Mouse (Mus musculus): ENCODE data around the gene Tbkbp1.

The Tbkbp1 gene

GRCm38 (mm10) chr11:97127470-97128223 is 23.6 kb downstream of the Tbkbp1 start:
- no peak for DNase-seq (ENCODE audit: low spot score in 2 of 2)

- DNase-seq (ENCODE audit: low spot score in 2 of 2), result no peak
These were observed 24.4 kb downstream of the Tbkbp1 start for GRCm38 (mm10) chr11:97126645-97127468.

- no peak for DNase-seq (ENCODE audit: low spot score in 2 of 2)
These were observed 26.8 kb downstream of the Tbkbp1 start for GRCm38 (mm10) chr11:97124266-97125036.

- no peak for DNase-seq (ENCODE audit: low spot score in 2 of 2)
These were observed 27.9 kb downstream of the Tbkbp1 start for GRCm38 (mm10) chr11:97123282-97123890.

- no peak for DNase-seq (ENCODE audit: low spot score in 2 of 2)
These were observed 30.7 kb downstream of the Tbkbp1 start for GRCm38 (mm10) chr11:97120641-97121040.

DNA sequence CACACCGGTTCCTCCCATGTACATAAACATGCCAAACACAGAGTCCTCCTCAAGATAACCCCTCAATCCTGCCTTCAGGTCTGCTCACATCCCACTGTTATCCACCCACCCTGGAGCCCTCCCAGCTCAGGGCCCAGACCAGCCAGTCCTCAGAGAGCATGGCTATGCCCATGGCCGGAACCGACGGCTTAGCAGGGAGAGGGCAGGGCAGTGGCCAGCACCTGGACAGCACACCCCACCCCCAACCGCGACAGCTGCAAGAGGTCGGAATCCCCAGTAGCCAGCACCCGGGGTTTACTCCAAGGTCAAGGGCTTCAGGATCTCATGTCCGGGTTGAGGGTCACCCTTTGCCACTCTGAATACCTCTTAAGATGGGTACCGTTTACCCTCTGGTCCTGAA is 31.1 kb downstream of the Tbkbp1 start:
- DNase-seq (ENCODE audit: low spot score in 2 of 2), result no peak

DNA sequence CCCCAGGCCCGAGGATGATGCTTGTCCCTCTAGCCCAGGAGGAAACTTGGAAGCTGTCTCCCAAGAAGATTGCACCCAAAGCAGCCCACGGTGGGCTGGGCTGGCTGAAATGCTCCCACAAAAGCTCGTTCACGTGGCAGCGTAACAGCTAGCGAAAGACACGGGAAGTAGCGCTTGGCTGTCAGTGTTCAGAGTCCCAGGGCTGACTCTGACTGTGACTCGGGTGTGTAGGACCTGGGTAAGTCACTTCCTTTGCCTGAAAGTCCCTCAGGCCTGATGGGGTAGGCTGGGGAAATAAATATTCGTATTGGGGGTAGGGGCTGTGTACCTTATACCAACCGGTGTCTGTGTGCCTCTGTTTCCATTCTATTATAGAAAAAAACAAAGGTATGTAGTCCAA is 35.5 kb downstream of the Tbkbp1 start:
- DNase-seq (ENCODE audit: low spot score in 2 of 2), result no peak

DNA sequence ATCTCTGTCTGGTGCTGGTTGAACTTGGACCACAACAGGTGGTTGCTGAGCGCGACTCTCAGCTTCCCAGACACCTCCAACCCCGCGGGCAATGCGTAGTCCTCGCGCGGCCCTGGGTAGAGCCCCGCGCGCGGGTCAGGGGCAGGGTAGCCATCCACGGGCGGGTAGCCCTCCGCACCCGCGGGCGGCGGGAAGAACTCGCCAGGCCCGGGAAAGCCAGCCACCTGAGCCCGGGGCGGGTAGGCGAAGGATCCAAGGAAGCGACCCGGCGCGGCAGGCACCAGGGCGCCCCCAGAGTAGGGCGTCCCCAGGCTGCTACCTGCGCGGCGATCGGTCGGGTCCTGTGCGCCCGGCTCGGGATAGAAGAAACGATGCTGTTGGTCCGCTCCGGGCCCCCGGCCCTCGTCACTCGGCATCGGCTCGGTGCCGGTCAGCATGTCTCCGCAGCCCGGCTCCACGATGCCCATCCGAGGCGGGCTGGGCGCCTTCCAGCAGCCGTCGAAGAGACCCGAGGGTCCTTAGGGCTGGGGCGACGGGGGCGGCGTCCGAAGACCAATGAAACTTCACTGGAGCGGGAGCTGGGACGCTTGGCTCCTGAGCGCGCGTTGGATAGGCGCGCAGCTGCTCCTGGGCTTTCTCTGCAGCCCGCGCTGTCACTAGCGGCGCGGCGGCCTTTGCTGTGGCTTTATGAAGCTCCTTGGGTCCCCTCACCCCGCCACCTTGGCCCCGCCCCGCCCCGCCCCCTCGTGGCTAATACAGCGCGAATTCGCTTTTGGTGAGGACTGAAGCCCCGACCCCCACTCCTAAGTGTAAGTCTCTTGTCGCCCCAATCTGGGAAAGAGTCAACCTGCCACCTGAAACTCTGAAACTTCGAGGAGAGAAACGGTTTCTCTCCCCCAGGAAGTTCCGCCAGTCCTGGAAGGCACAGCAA is 36.4 kb downstream of the Tbkbp1 start, which contains the start of gene Tbx21:
TSS of gene Tbx21 (minus strand) at position 661 of the 931 bp plus-strand sequence.
- DNase-seq (ENCODE audit: low spot score in 2 of 2), result no peak

GRCm38 (mm10) chr11:97112519-97113125 is 38.7 kb downstream of the Tbkbp1 start:
- DNase-seq (ENCODE audit: low spot score in 2 of 2), result no peak

- DNase-seq (ENCODE audit: low spot score in 2 of 2), result no peak
These were observed 42.3 kb downstream of the Tbkbp1 start for GRCm38 (mm10) chr11:97108976-97109375.

DNA sequence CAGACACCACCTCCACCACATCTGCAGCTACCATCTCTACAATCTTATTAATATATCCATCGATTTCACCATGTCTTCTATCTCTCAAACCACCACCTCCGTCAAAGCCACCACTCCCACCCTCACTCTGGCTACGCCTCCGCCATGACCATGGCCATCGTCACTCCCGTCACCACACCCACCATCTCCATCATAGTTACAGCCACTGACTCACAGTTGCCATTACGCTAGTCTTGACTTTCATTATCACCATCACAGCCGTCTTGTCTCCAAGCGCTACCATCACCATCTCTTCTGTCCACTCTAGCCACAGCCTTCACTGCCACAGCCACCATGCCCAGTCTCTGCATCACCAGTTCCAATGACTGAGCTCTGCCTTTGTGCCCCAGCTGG is 47.2 kb downstream of the Tbkbp1 start:
- no peak for DNase-seq (ENCODE audit: low spot score in 2 of 2)

DNA sequence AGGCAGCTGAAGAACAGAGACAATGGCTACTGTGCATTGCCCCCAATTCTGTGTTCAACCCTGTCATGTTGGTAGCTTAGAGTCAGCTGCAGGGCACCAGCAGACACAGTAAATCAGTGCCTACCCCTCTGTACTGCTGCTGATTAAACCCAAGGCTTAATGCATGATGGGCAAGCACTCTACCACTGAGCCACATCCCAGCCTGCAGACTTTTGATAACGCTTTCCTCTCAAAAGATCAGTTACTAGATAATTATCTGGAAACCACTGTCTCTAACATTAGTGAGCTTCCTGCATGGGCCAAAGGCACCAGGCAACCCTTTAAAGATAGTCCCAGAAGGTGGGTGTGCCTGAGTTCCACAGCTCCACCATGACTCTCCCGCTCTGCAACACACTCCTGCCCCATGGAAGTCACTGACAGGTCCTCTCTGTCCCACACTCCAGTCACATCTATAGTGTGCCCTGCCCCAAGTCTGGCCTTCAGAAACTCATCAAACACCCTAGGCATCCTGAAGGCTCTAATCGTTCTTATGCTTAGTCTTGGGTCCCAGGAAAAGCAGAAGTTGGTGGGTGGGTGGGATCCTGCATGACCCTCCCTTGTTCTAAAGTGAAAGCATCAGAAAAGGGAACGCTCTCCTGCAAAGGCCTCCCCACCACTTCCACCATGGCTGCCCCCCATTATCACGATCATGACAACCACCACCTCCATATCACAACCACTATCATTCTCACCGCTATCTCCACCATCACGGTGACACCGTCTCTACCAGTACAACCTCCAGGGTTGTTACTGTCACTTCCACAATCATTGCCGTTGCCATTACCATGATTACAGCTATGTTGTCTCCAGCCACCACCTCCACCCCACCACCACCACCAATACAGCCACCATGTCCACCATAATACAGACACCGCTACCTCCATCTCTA is 47.9 kb downstream of the Tbkbp1 start:
- DNase-seq (ENCODE audit: low spot score in 2 of 2), result no peak

DNA sequence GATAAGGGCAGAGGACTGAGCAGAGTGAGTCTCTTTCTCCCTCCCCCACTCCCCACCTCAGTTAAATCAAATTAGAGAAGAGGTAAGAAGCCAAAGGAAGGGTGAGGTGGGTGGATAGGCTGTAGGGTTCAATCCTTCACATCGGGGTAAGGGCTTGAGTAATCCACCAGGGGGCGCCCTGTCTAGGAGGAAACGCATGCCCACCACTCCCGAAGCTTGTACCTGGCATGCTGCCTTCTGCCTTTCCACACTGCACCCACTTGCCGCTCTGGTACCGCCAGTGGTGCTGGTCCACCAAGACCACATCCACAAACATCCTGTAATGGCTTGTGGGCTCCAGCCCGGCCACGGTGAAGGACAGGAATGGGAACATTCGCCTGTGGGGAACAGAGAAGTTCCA is 49.6 kb downstream of the Tbkbp1 start:
- DNase-seq (ENCODE audit: low spot score in 2 of 2), result peak; percentile 57 to 73

- no peak for DNase-seq (ENCODE audit: low spot score in 2 of 2)
These were observed 52.5 kb downstream of the Tbkbp1 start for GRCm38 (mm10) chr11:97098791-97099190.

GRCm38 (mm10) chr11:97094600-97094999 is 56.7 kb downstream of the Tbkbp1 start:
- DNase-seq (ENCODE audit: low spot score in 2 of 2), result no peak

DNA sequence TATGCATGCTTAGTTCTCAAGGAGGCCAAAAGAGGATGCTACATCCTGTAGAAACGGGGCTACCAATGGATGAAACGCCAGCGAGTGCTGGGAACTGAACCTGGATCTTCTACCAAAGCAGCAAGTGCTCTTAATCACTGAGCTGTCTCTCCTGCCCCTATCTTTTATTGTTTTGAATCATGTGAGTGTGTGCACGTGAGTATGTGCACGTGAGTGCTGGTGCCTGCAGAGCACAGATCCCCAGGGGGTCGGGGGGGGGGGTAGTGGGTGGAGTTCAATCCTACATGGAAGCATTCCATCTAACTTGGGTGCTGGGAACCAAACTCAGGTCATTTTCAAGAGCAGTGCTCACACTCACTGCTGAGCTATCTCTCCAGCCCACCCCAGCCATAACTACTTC is 64.9 kb downstream of the Tbkbp1 start:
- DNase-seq (ENCODE audit: low spot score in 2 of 2), result no peak

All from cerebellum, postnatal 4 days (tissue).